Mouse (Mus musculus): ENCODE data around the gene Cfc1.
"Not testable (repeated sequence)": the region's sequence is repeated elsewhere in the genome, so short reads cannot be mapped to it uniquely, and the experiment has no call there.

Cfc1 gene

DNA sequence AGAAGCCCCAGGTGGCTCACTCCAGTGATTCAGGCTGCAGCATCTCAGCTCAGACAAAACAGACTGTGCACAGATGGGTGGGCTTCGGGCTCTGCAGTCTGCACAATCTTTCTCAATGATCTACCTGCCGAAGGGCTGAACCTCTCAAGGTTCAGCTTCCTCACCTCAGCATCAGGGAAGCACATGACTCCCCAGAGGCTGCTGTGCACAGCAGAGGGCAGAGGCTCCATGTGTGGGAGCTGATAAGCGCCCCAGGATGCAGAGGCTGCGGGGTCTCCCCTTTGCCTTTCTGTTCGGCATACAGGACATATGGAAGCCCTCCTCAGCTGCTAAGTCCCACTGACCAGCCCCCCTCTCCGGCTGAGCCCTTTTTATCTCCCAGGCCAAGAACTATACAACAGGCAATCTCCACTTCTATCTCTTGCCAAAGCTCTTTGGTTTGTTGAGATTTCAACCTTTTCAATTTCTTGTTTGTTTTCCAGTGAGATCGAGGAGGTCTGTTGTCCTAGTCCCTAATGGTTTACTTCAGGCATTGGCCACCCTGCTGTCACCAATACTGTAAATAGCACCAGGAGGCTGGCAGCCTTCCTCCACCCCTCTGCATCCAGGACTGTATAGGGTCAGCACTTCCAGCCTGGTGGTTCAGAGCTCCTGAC lies at the start of gene Cfc1:
Gene Cfc1 (plus strand): TSS at position 606 of the 656 bp plus-strand sequence.
- not testable (repeated sequence) for DNase-seq (ENCODE audit: low spot score in 2 of 2)

- no peak for DNase-seq (ENCODE audit: low spot score in 2 of 2)
Observed at GRCm38 (mm10) chr1:34487383-34487782, 48.1 kb upstream of the Cfc1 start.

GRCm38 (mm10) chr1:34489852-34490541 lies 45.5 kb upstream of the Cfc1 start:
- no peak for DNase-seq (ENCODE audit: low spot score in 2 of 2)

DNA sequence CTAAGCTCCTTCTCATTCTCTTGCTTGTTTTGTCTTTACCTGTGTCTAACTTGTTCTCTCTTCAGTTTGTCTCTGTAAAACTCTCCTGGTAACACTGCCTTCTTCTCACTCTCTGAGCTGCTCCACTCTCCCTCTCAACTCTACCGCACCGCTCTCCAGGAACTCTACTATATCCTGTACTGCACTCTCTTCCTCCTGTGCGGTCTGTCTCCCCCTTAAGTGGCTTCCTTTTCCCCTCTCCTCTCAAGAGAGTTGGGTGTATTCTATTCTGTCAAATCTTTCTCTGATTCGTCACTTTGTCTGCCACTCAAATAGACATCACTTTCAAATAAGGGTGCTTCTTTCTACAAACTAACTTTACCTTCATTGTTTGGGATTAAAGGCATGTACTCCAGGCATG lies 44.0 kb upstream of the Cfc1 start:
- DNase-seq (ENCODE audit: low spot score in 2 of 2) = no peak

DNA sequence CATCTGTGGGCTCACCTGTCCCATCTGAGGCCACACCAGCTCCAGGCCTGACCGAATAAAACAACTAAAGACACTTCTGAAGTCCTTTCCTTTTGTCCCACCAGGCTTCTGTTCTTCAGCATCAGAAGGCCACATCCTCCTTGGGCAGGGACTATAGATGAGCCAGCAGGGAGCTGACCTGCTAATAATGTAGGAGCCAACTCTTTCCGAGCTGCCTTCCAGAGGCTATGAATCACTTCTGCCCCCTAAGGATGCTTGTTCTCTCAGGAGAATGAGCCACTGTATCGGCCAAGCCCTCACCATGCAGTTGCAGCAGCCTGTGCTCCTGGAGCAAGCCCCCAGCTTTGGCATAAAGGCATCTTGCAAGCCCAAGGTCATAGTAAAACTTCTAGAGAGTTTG lies 32.5 kb upstream of the Cfc1 start:
- no peak for DNase-seq (ENCODE audit: low spot score in 2 of 2)

GRCm38 (mm10) chr1:34505307-34505706 lies 30.1 kb upstream of the Cfc1 start:
- no peak for DNase-seq (ENCODE audit: low spot score in 2 of 2)

DNA sequence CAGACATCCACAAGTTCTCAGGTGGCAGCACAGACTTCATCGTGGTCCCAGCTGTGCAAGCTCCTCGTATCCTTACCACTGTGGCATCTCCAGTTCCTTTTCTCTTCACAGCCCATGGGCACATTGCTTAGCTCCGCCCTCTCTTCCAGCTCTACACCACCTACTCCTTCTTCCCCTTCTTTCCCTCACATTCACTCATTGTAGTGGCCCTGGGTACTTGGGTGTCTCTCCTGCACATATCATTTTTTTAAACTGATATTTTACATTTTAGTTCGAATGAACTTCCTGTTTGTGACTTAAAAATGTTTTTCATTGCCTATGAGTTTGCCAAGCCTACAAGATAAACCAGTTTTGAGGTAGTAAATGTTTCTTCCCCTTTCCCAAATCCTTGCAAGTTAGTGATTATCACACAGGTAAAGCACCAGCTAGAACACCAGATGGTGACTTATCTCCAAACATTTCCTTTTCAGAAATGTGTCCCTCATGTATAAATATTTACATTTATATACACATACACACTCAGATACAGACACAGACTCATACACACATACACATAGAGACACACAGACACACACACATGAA lies 29.4 kb upstream of the Cfc1 start:
- no peak for DNase-seq (ENCODE audit: low spot score in 2 of 2)

GRCm38 (mm10) chr1:34507986-34508385 lies 27.5 kb upstream of the Cfc1 start:
- DNase-seq (ENCODE audit: low spot score in 2 of 2) = no peak

DNA sequence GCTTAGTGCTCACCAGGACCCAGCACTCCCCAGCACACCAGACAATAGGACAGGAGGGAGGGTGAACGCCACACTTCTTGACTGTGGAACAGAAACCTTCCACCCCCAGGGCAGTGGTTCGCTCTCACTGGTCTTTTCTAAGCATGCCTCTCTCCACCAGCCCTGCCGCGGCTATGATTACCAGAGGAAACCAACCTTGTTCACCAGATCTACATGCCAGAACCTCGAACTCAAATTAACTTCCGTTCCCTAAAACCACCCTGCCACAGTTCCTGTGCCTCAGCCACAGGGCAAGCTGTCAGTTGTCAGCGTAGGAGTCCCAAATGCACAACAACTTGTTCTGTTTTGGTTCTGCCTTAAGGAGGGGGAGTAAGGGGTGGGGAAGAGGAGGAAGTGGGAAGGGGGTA lies 24.9 kb upstream of the Cfc1 start:
- DNase-seq (ENCODE audit: low spot score in 2 of 2) = no peak

- DNase-seq (ENCODE audit: low spot score in 2 of 2) = peak; percentile 6 to 30
Observed at GRCm38 (mm10) chr1:34511027-34511426, 24.4 kb upstream of the Cfc1 start.

DNA sequence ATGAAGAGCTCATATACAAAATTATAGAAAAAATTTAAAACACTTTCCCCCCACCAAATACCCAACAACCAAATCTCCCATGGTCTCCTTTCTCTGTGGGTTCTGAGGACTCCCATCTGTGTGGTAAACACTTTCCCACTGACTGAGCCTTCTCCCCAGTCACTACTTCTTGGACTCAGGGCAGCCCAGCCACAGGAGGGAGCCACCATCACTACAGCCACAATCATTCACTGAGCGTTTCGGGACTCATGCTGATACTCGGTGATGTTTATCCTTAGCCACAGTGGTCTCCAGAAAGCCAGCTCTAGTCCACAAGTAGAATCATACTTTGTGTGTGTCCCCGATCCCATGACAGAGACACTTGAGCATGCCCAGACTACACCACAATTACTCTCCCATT lies 22.4 kb upstream of the Cfc1 start:
- DNase-seq (ENCODE audit: low spot score in 2 of 2) = no peak

GRCm38 (mm10) chr1:34516595-34516994 lies 18.9 kb upstream of the Cfc1 start:
- no peak for DNase-seq (ENCODE audit: low spot score in 2 of 2)

DNA sequence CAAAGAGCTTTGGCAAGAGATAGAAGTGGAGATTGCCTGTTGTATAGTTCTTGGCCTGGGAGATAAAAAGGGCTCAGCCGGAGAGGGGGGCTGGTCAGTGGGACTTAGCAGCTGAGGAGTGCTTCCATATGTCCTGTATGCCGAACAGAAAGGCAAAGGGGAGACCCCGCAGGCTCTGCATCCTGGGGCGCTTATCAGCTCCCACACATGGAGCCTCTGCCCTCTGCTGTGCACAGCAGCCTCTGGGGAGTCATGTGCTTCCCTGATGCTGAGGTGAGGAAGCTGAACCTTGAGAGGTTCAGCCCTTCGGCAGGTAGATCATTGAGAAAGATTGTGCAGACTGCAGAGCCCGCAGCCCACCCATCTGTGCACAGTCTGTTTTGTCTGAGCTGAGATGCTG lies 18.2 kb upstream of the Cfc1 start:
- DNase-seq (ENCODE audit: low spot score in 2 of 2) = not testable (repeated sequence)

DNA sequence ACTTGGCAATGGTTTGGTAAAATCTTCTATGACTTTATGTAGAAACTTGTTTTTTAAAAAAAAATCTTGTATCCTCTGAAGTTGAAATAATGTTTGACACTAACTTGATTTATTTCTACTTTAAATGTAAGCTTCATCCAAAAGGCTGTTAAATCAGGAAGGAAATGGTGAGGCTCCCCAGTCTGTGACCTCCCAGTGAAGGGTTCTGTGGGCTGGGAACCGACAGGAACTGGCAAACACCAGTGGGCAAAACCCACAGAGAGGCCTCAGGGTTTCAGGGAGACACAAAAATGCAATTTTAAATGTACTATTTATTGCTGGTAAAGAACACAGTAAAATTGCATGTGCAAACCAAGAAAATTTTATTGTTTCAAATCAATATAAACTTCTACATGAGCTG lies 17.7 kb upstream of the Cfc1 start:
- DNase-seq (ENCODE audit: low spot score in 2 of 2) = not testable (repeated sequence)

DNA sequence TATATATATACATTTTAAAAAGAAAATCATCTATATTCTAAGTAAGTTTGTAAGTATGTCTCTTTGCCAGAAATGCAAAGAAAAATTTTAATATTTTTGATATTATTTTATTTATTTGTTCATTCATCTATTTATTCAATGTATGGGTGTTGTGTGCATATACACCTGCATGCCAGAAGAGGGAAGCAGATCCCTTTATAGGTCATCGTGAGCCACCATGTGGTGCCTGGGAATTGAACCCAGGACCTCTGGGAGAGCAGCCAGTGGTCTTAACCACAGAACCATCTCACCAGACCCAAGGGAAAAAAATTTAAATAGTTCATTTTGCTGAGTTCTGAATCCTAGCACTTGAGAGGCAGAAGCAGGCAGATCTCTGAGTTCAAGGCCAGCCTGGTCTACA lies 17.2 kb upstream of the Cfc1 start:
- DNase-seq (ENCODE audit: low spot score in 2 of 2) = no peak

DNA sequence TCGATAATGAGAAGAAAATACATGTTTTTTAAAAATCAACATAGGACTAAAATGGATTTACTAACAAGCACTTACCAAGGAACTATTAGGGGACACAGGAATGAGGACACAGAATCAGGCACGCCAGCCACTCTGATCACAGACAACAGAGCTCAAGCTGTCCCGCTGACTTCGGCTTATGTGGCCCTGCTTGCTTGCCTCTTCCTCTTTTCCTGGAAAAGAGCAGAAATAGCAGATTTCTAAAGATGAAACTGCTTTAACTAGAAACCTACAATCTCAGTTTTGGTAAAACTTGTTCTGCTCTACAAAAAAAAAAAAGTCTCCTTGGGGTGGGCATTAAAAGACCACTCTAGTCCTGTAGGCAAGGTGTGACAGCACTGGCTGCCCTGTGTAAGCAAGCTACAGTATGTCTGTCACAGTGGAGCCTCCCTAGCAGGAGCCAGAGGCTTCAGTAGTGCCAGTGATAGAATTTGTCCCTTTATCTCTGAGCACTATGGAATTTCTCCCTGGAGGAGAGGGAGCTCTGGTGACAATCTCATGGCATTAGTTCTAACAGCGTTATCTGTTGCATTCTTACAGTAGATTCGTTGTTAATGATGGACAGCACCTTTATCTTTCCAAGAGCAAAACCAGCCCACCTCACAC lies 13.1 kb upstream of the Cfc1 start:
- DNase-seq (ENCODE audit: low spot score in 2 of 2) = no peak

DNA sequence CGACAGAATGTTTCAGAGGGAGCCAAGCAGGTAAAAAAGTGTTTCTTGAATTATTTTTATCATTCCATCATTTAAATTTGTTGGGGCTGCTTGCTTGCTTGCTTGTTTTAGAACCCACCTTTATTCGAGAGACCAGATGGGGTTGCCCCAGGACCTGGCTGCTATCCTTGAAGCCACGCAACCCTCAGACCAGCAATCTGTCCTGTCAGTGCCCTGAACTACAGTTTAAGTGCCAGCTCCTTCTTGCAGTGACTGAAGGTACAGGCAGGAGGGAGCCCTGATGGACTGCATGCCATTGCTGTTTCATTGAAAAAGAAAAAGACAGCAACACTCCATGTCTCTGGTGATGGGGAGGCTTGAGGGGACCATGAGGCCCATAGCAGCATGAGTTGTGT lies 12.6 kb upstream of the Cfc1 start:
- no peak for DNase-seq (ENCODE audit: low spot score in 2 of 2)

GRCm38 (mm10) chr1:34523647-34524046 lies 11.8 kb upstream of the Cfc1 start:
- no peak for DNase-seq (ENCODE audit: low spot score in 2 of 2)

GRCm38 (mm10) chr1:34534574-34534973 lies 874 bp upstream of the Cfc1 start:
- DNase-seq (ENCODE audit: low spot score in 2 of 2) = not testable (repeated sequence)

GRCm38 (mm10) chr1:34536291-34536766 lies 881 bp downstream of the Cfc1 start:
- DNase-seq (ENCODE audit: low spot score in 2 of 2) = no peak

- no peak for DNase-seq (ENCODE audit: low spot score in 2 of 2)
Observed at GRCm38 (mm10) chr1:34536767-34537485, 1.5 kb downstream of the Cfc1 start.

DNA sequence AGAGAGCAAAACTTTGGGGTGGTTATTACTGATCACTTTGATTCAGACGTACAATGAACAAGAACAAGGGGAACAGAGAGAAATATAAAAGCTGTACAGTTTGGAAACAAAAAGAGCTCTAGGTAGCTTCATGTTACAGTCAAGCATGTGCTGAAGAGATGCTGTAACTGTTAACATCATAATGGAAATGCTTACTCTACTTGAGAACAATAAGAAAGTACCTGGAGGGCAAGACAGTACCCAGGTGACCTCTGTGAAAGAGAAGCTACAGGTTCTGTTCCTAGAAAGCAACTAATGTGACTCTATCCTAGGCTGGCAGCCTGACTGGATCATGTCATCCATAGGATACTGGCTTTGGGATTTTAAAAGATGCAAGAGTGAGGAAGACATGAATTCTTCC lies 11.6 kb downstream of the Cfc1 start:
- DNase-seq (ENCODE audit: low spot score in 2 of 2) = no peak

Measured in heart, adult 9 months (tissue).